Mouse (Mus musculus): ENCODE results near the gene Tstd3. TPM values are rescaled to one million over a fixed set of nuclear protein-coding genes. Genes with fewer than 3 reads are reported as not detected.

The Tstd3 gene
- total and polyA plus RNA-seq, 3 experiments = 24.6 to 51.0 (median 39.9) TPM

DNA sequence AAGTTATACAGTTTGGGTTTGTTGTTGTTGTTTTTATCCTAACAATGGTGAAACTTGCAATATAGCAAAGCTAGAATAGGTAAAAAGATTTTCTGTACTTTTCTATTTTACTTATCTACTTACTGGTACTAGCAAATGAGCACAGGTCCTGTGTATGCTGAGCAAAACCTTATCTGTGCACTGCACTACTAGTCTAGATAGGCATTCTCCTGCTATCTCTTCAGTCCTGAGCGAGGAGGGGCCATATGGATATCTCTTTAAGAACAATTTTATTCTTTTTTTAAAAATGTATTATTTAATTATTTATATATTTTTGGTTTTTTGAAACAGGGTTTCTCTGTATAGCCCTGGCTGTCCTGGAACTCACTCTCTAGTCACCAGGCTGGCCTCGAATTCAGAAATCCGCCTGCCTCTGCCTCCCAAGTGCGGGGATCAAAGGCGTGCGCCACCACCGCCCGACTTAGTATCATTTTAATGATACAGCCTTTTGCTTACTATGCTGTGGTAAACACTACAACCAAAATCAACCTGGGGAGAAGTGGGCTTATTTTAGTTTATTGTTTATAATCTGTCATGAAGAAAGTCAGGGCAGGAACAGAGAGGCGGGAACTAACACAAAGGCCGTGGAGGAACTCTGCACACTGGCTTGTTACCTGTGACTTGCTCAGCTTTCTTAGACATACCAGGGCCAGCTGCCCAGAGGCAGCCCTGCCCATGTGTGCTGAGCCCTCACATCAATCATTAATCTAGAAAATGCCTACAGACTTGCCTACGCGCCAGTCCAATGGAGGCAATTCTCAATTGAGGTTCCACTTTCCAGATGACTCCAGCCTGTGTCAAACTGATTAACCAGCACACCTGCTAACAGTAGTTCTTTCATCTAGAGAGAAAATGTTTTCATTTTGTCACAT is 14.1 kb upstream of the Tstd3 start:
- H3K27ac ChIP-seq (ENCODE audit: insufficient read depth, low read depth) = no peak overlapping the region
- no peak overlapping the region for H3K9ac ChIP-seq (ENCODE audit: insufficient read depth, low read depth)

DNA sequence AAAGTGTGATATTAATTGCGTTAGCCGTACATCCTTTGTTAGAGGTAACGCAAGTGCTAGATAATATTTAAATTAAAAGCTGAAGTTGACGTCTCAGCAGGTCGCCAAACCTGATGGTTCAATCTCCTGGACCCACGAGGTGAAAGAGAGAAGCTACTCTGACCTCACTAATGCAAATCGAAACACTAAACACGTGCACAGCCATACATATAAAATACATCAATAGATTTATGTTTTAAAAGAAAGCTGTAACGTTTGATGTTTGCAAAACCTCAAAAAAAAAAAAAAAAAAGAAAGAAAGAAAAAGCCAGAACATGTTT is 9.9 kb upstream of the Tstd3 start:
- TF ChIP-seq SIN3A (IDR thresholded peaks at IDR 0.05; ENCODE audit: low read length) = peak; percentile 66; the same call in 1 of the 2 replicates
- no peak for TF ChIP-seq NRF1 (IDR thresholded peaks at IDR 0.05; ENCODE audit: low read depth, low read length)
- no peak for TF ChIP-seq ZMIZ1 (IDR thresholded peaks at IDR 0.05; ENCODE audit: low read depth, low read length)
- no peak for TF ChIP-seq JUND (conservative IDR thresholded peaks at IDR 0.05; ENCODE audit: low read depth, low read length)
- TF ChIP-seq IRF4 (IDR thresholded peaks at IDR 0.05; ENCODE audit: low read depth, low read length) = no peak
- TF ChIP-seq MEF2A (IDR thresholded peaks at IDR 0.05; ENCODE audit: borderline replicate concordance, low read depth, low read length) = no peak
- peak; percentile 87 for TF ChIP-seq MAX (IDR thresholded peaks at IDR 0.05; ENCODE audit: low read length)
- peak; percentile 20; the same call in 1 of the 2 replicates for TF ChIP-seq ZNF384 (IDR thresholded peaks at IDR 0.05; ENCODE audit: low read depth, low read length)
- TF ChIP-seq BHLHE40 (IDR thresholded peaks at IDR 0.05; ENCODE audit: low read depth, low read length) = peak; percentile 88
- TF ChIP-seq MYC (IDR thresholded peaks at IDR 0.05; ENCODE audit: low read depth, low read length) = peak; percentile 97
- TF ChIP-seq MXI1 (IDR thresholded peaks at IDR 0.05; ENCODE audit: low read depth, low read length) = peak; percentile 77
- TF ChIP-seq TCF12 (IDR thresholded peaks at IDR 0.05; ENCODE audit: low read depth, low read length) = no peak
- H3K9me3 ChIP-seq (replicated peaks; ENCODE audit: low read length) = no peaks in the 10 kb centered on the region
- in situ Hi-C loops (cut with MboI; ENCODE audit: low pct_ligation_motif_present, low pct_unique_long_range_greater_than_20kb, low sequenced_read_pairs) = no loop called here
- peaks cover 24% of the 10 kb centered on the region for H3K79me2 ChIP-seq (replicated peaks; ENCODE audit: control insufficient read depth, extremely low read depth, insufficient read depth, poor library complexity, severe bottlenecking)
- H3K9ac ChIP-seq (ENCODE audit: insufficient read depth, low read depth) = peak overlapping the region; percentile 90
- peak; percentile 55 for DNase-seq (ENCODE audit: extremely low read depth)
- no peaks in the 10 kb centered on the region for H3K27me3 ChIP-seq (replicated peaks)
- peak overlapping the region; percentile 91 for H3K4me2 ChIP-seq (ENCODE audit: insufficient read depth, low read depth, poor library complexity, severe bottlenecking)
- dilution Hi-C loops (cut with MboI; ENCODE audit: extremely low pct_ligation_motif_present, extremely low pct_unique_long_range_greater_than_20kb, low sequenced_read_pairs) = no loop called here
- H3K4me3 ChIP-seq (replicated peaks in 1 of 3; ENCODE audit: low read depth in 2 of 3, low read length in 2 of 3, poor library complexity in 1 of 3) = peak overlapping the region; percentile 60 to 95 (median 75)
- no peak overlapping the region for H3K27ac ChIP-seq (ENCODE audit: insufficient read depth, low read depth)
- H3K36me3 ChIP-seq (replicated peaks in 1 of 2; ENCODE audit: control insufficient read depth in 1 of 2, insufficient read depth in 1 of 2, low read length in 1 of 2) = peaks cover 7 to 25% of the 10 kb centered on the region in 2 experiments
- H3K4me1 ChIP-seq (ENCODE audit: control insufficient read depth in 1 of 2, insufficient read depth in 2 of 2) = peaks cover 5 to 40% of the 10 kb centered on the region in 2 experiments; a peak in 2 of 4 replicates

More for the DNA sequence above, 14.1 kb upstream of the Tstd3 start:
- no peaks in the 10 kb centered on the region for H3K9me3 ChIP-seq (replicated peaks; ENCODE audit: low read length)
- TF ChIP-seq UBTF (IDR thresholded peaks at IDR 0.05; ENCODE audit: low read depth, low read length) = no peak
- no peak for DNase-seq (ENCODE audit: extremely low read depth)
- in situ Hi-C loops (cut with MboI; ENCODE audit: low pct_ligation_motif_present, low pct_unique_long_range_greater_than_20kb, low sequenced_read_pairs) (no loop called here), dilution Hi-C loops (cut with MboI; ENCODE audit: extremely low pct_ligation_motif_present, extremely low pct_unique_long_range_greater_than_20kb, low sequenced_read_pairs) (no loop called here)
- peaks cover 24% of the 10 kb centered on the region for H3K79me2 ChIP-seq (replicated peaks; ENCODE audit: control insufficient read depth, extremely low read depth, insufficient read depth, poor library complexity, severe bottlenecking)
- H3K27me3 ChIP-seq (replicated peaks) = no peaks in the 10 kb centered on the region
- no peak overlapping the region for H3K4me3 ChIP-seq (replicated peaks in 1 of 3; ENCODE audit: low read depth in 2 of 3, low read length in 2 of 3, poor library complexity in 1 of 3)
- H3K4me1 ChIP-seq (ENCODE audit: control insufficient read depth in 1 of 2, insufficient read depth in 2 of 2) = peaks cover 5 to 40% of the 10 kb centered on the region in 2 experiments; a peak in 2 of 4 replicates
- peaks cover 37 to 62% of the 10 kb centered on the region in 2 experiments for H3K36me3 ChIP-seq (replicated peaks in 1 of 2; ENCODE audit: control insufficient read depth in 1 of 2, insufficient read depth in 1 of 2, low read length in 1 of 2)
- no peak overlapping the region for H3K4me2 ChIP-seq (ENCODE audit: insufficient read depth, low read depth, poor library complexity, severe bottlenecking)
